Mouse (Mus musculus) kidney, adult 2 months (tissue): ENCODE measurements at regions not wholly inside any gene's neighbourhood (a gene's known extent, or its start where the extent isn't known, plus 50 kb on each side); places are given as distances from the start of the nearest gene placed in this dataset.
A peak's percentile ranks its signal among the peaks of the same experiment; 100 is the strongest.

ENCODE experiments used
- DNase-seq: peaks from one replicate; pipeline ENCODE4 v3.0.0; 2021
- H3K27ac ChIP-seq: fragments of 200-500 bp; 2 replicates; pipeline ENCODE4 v1.5.1; 2012; ENCODE audit warnings: low read depth, low read length, control low read depth, inconsistent platforms; ENCODE audit not compliant: insufficient read depth
- H3K27me3 ChIP-seq: fragments of 200-500 bp; replicated peaks from 2 replicates; pipeline ENCODE4 v1.6.1; 2012; ENCODE audit warnings: mild to moderate bottlenecking, moderate library complexity, low read length, inconsistent platforms; ENCODE audit not compliant: control insufficient read depth, insufficient read depth
- H3K36me3 ChIP-seq: fragments of 200-500 bp; 2 replicates; pipeline ENCODE4 v1.6.1; 2012; ENCODE audit warnings: mild to moderate bottlenecking, moderate library complexity, low read length, inconsistent platforms; ENCODE audit not compliant: control insufficient read depth, insufficient read depth
- H3K4me1 ChIP-seq: fragments of 200-500 bp; 2 replicates; pipeline ENCODE4 v1.6.1; 2011; ENCODE audit warnings: low read length; ENCODE audit not compliant: control insufficient read depth, insufficient read depth
- H3K4me3 ChIP-seq: fragments of 200-500 bp; 2 replicates; pipeline ENCODE4 v1.5.1; 2011; ENCODE audit warnings: mild to moderate bottlenecking, low read depth, low read length, control low read depth; ENCODE audit not compliant: insufficient read depth
- CTCF ChIP-seq: fragments of 200-500 bp; conservative IDR thresholded peaks from 2 replicates; pipeline ENCODE4 v1.5.1; 2011; ENCODE audit warnings: low read depth, mild to moderate bottlenecking, control low read depth, low read length, moderate library complexity, mixed read lengths; ENCODE audit not compliant: insufficient read depth, insufficient read length
- POLR2A ChIP-seq: fragments of 200-500 bp; IDR thresholded peaks from one replicate; pipeline ENCODE4 v1.6.1; 2011; ENCODE audit warnings: low read depth, low read length, control low read depth
- WGBS: fragments of 180-500 bp; shearing (Covaris S2); methylation state at CpG from one replicate; pipeline ENCODE4 v1.1.7; 2018; 5-methylcytosine and 5-hydroxymethylcytosine counted together

- TF ChIP-seq CTCF (no peak), POLR2A (no peak)
- 86% methylated on average over 8 of the region's 8 CpGs for WGBS
These were observed 144.6 kb upstream of the Jmjd1c start for GRCm38 (mm10) chr10:66951231-66951822.

DNA sequence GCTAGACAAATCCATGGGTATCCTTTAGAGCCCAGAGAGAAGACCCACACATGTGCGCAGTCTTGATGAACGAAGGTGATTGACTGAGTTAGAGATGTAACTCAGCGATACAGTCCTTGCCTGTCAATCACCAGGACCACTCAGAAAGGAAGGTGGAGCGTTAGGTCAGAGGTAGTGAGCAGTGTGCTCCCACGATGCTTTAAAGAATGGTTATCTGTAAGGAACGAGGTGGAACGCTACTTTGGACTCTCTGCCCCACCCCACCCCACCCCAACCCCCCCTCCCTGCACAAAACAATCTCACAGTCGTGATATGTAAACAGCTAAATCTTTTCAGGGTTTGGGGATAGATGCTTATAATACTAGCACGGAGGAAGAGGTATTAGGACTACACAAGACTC is 144.0 kb upstream of the Jmjd1c start:
- Histone ChIP-seq H3K36me3 (no peaks in the 10 kb centered on the region), H3K4me3 (no peak overlapping the region), H3K27ac (no peak overlapping the region), H3K27me3 (no peaks in the 10 kb centered on the region), H3K4me1 (no peaks in the 10 kb centered on the region)
- WGBS: 81% methylated on average over 9 of the region's 9 CpGs
- no peak for DNase-seq
- no peak for TF ChIP-seq CTCF
- TF ChIP-seq POLR2A: no peak

More at GRCm38 (mm10) chr10:66951231-66951822, 144.6 kb upstream of the Jmjd1c start:
- Histone ChIP-seq H3K36me3 (no peaks in the 10 kb centered on the region), H3K27ac (no peak overlapping the region), H3K4me3 (no peak overlapping the region), H3K4me1 (no peaks in the 10 kb centered on the region), H3K27me3 (no peaks in the 10 kb centered on the region)
- DNase-seq: no peak

DNA sequence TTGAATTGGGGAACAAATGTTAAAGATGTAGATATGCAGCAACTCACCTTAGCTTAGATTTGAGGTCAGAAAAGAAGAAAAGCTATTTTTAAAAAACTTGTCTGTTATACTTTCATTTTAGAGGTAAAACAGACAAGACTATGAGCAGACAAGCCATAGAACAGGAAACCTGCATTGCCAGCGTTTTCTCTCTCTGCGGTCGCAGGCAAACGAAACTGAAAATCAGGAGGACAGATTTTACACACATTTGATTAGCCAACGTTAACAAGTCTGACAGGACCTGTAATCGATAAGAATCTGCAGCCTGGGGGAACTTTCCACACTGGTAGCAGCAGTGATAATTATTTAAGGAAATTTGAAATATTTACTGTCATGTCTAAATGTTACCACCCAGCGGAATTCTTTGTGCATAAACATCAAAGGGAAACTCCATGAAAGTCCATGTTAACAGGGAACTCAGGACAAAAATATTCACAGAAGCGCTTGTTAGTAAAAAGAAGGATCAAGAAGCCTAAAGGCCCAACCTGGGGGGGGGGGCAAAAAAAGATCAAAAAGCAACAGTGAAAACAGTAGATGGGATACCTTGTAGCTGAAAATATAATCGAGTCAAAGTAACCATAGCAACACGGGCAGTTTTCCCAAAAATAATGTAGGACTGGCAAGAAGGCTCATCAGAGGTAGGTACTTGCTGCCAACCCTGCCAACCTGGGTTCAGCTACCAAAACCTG is 142.5 kb upstream of the Jmjd1c start:
- TF ChIP-seq POLR2A (no peak), CTCF (no peak)
- peak; percentile 50 for DNase-seq
- 65% methylated on average over 10 of the region's 10 CpGs for WGBS

DNA sequence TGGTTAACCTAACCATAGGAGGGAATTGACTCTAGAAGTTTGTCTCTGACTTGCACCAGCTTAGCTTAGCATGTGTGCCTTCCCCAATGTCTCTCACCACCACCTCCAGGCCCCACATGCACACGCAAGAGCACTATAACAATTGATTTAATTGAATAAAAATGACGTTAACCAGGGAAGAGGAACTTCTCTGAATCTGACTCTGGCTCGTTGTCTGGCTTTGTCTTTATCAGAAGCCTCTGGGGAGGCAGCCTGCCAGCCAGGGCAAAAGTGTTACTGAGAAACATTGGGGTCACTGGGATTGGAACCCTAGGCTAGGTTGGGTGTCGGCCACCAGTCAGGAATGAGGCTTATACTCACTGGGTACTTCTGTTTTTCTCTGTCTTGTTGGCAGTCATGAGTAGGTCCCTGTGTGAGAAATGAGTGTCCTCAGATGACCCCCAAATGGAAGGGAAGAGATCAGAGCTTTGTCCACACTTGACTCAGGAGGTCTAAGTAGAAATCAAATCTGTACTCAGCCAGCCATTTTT is 141.9 kb upstream of the Jmjd1c start:
- H3K36me3 ChIP-seq: no peaks in the 10 kb centered on the region
- H3K27ac ChIP-seq: no peak overlapping the region
- no peaks in the 10 kb centered on the region for H3K27me3 ChIP-seq
- peak; percentile 28 for DNase-seq
- WGBS: 60% methylated on average over 4 of the region's 4 CpGs
- H3K4me3 ChIP-seq: no peak overlapping the region
- no peaks in the 10 kb centered on the region for H3K4me1 ChIP-seq
- TF ChIP-seq POLR2A: no peak
- no peak for TF ChIP-seq CTCF

More for the DNA sequence above, 142.5 kb upstream of the Jmjd1c start:
- Histone ChIP-seq H3K4me3 (no peak overlapping the region), H3K27me3 (no peaks in the 10 kb centered on the region), H3K27ac (no peak overlapping the region), H3K4me1 (no peaks in the 10 kb centered on the region), H3K36me3 (no peaks in the 10 kb centered on the region)

GRCm38 (mm10) chr10:66955430-66955829 is 140.5 kb upstream of the Jmjd1c start:
- DNase-seq: no peak
- Histone ChIP-seq H3K27ac (no peak overlapping the region), H3K36me3 (no peaks in the 10 kb centered on the region), H3K27me3 (no peaks in the 10 kb centered on the region), H3K4me1 (no peaks in the 10 kb centered on the region), H3K4me3 (no peak overlapping the region)
- TF ChIP-seq CTCF: no peak
- no peak for TF ChIP-seq POLR2A
- WGBS: 57% methylated on average over 5 of the region's 5 CpGs

GRCm38 (mm10) chr10:66956619-66957018 is 139.3 kb upstream of the Jmjd1c start:
- Histone ChIP-seq H3K27me3 (no peaks in the 10 kb centered on the region), H3K36me3 (no peaks in the 10 kb centered on the region), H3K4me1 (no peaks in the 10 kb centered on the region), H3K4me3 (no peak overlapping the region), H3K27ac (no peak overlapping the region)
- DNase-seq: no peak
- TF ChIP-seq CTCF: no peak
- TF ChIP-seq POLR2A: no peak
- WGBS: 93% methylated on average over 4 of the region's 4 CpGs

DNA sequence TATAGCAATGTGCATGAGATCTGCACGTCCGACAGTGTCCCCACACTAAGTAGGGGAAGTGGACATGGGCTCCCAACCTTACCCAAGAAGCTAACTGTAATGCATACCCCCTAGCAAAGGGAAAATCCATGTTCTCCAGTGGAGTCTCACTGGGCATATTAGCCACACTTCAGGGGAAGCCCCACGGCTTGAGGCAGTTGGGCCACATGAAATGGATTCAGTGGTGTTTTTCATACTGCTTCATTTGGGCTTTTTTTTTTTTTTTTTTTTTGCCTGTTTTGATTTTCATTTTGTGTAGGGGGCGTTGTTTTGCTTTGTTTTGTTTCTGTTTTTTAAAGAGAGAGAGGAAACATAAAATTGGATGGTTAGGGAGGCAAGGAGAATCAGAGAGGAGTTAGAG is 138.6 kb upstream of the Jmjd1c start:
- H3K4me3 ChIP-seq: no peak overlapping the region
- H3K27ac ChIP-seq: no peak overlapping the region
- WGBS: 88% methylated on average over 4 of the region's 4 CpGs
- TF ChIP-seq POLR2A (no peak), CTCF (no peak)
- no peaks in the 10 kb centered on the region for H3K27me3 ChIP-seq
- H3K36me3 ChIP-seq: no peaks in the 10 kb centered on the region
- no peak for DNase-seq
- H3K4me1 ChIP-seq: no peaks in the 10 kb centered on the region
